Mouse (Mus musculus) bone marrow macrophage, adult 2 months (primary cell): ENCODE measurements around the gene Crlf2.

Experiments
- CTCF ChIP-seq: IDR thresholded peaks from 2 replicates; pipeline ENCODE4 v1.5.1; 2012; ENCODE audit warnings: low read depth, mild to moderate bottlenecking, low read length, moderate library complexity
- POLR2A ChIP-seq: IDR thresholded peaks from 2 replicates; pipeline ENCODE4 v1.6.1; 2012; ENCODE audit warnings: mild to moderate bottlenecking, low read depth, low read length, borderline replicate concordance

- no peak for TF ChIP-seq CTCF
- TF ChIP-seq POLR2A: no peak
Observed at GRCm38 (mm10) chr5:109550225-109550935, 8.4 kb downstream of the Crlf2 start.
